Mouse (Mus musculus) forebrain, embryonic 11.5 days (tissue): ENCODE measurements around the gene Platr17. TPM values are rescaled to one million over a fixed set of nuclear protein-coding genes. Genes with fewer than 3 reads are reported as not detected.
"Not testable (repeated sequence)": the region's sequence is repeated elsewhere in the genome, so short reads cannot be mapped to it uniquely, and the experiment has no call there.

ENCODE experiments used
- ATAC-seq: fragments of 200-750 bp; cut with Nextera tagmentation; replicated peaks from 2 replicates; pipeline ENCODE4 v1.8.0; 2017; ENCODE audit warnings: moderate TSS enrichment; ENCODE audit not compliant: low FRiP score
- DNase-seq: peaks from one replicate; pipeline ENCODE4 v3.0.0-alpha.2; 2017; ENCODE audit warnings: low spot score
- H3K27ac ChIP-seq: fragments of 300-500 bp; sonication (generic); 2 replicates; pipeline ENCODE4 v1.5.1; 2014; ENCODE audit warnings: low read depth, low read length
- H3K27me3 ChIP-seq: fragments of 300-500 bp; sonication (generic); 2 replicates; pipeline ENCODE4 v1.6.1; 2014; ENCODE audit warnings: mild to moderate bottlenecking, low read length, mixed read lengths; ENCODE audit not compliant: control insufficient read depth, insufficient read depth
- H3K36me3 ChIP-seq: fragments of 300-500 bp; sonication (generic); 2 replicates; pipeline ENCODE4 v1.6.1; 2014; ENCODE audit warnings: mild to moderate bottlenecking, low read length, moderate library complexity, mixed read lengths; ENCODE audit not compliant: control insufficient read depth, insufficient read depth
- H3K4me1 ChIP-seq: fragments of 300-500 bp; sonication (generic); replicated peaks from 2 replicates; pipeline ENCODE4 v1.6.1; 2014; ENCODE audit warnings: low read length, mixed read lengths; ENCODE audit not compliant: control insufficient read depth, insufficient read depth
- H3K4me2 ChIP-seq: fragments of 300-500 bp; sonication (generic); 2 replicates; pipeline ENCODE4 v1.6.1; 2014; ENCODE audit warnings: low read depth, mild to moderate bottlenecking, low read length, moderate library complexity, mixed read lengths; ENCODE audit not compliant: severe bottlenecking
- H3K4me3 ChIP-seq: fragments of 300-500 bp; sonication (generic); 2 replicates; pipeline ENCODE4 v1.5.1; 2014; ENCODE audit warnings: low read depth, low read length
- H3K9ac ChIP-seq: fragments of 300-500 bp; sonication (generic); 2 replicates; pipeline ENCODE4 v1.6.1; 2014; ENCODE audit warnings: low read length
- H3K9me3 ChIP-seq: fragments of 300-500 bp; sonication (generic); 2 replicates; pipeline ENCODE4 v1.6.1; 2016; ENCODE audit warnings: low read length, mixed read lengths; ENCODE audit not compliant: control insufficient read depth
- WGBS: fragments of 180-500 bp; shearing (Covaris S2); extraction: QIAGEN DNeasy Blood & Tissue Kit; methylation state at CpG from one replicate; pipeline ENCODE4 v1.1.7; 2014; 5-methylcytosine and 5-hydroxymethylcytosine counted together
- polyA plus RNA-seq: library from polyadenylated mRNA; unstranded; fragments of >200 nt; fragmentation: Nextera tagmentation; extraction: Ambion mirVana; gene quantifications from 2 replicates; pipeline ENCODE4 v1.2.1, GENCODE M21; 2014

The Platr17 gene
- polyA plus RNA-seq, 1 experiment from 2014 or later = 0.24 TPM

GRCm38 (mm10) chr17:33899642-33900041 lies 5.3 kb upstream of the Platr17 start:
- H3K4me1 ChIP-seq = no peaks in the 10 kb centered on the region
- no peaks in the 10 kb centered on the region for H3K36me3 ChIP-seq
- H3K4me2 ChIP-seq = no peak overlapping the region
- no peaks in the 10 kb centered on the region for H3K27me3 ChIP-seq
- H3K4me3 ChIP-seq = no peak overlapping the region
- WGBS = 84% methylated on average over 4 of the region's 4 CpGs
- H3K9me3 ChIP-seq = no peaks in the 10 kb centered on the region
- no peak overlapping the region for H3K27ac ChIP-seq
- no peak for DNase-seq
- H3K9ac ChIP-seq = no peak overlapping the region
- ATAC-seq = no peak

DNA sequence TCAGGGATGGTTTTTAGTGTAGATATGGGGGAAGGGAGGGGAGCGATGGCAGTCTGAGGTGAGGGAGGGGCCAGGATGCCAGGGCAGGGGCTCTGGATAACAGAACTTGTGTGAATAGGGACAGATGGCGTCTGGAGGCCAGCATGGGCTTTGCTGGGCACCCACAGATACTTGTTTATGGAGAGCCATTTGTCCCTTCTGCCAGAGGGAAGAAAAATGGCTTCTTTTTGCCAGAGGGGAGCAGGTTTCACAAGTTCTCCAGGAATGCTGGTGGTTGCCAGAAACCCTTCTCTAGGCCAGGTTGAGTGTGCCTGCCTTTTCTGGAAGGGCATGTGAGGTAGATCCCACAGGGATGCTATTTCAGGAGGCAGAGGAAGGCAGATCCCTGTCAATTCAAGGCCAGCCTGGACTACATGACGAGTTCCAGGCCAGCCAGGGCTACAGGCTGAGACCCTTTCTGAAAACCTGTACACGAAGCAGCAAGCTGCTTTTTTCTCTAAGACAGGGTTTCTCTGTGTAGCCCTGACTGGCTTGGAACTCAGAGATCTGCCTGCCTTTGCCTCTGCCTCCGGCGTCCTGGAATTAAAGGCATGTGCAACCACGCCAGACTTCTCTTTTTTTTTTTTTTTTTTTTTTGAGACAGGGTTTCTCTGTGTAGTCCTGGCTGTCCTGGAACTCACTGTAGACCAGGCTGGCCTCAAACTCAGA lies 4.5 kb upstream of the Platr17 start:
- H3K36me3 ChIP-seq = no peaks in the 10 kb centered on the region
- no peak overlapping the region for H3K4me3 ChIP-seq
- H3K27me3 ChIP-seq = no peaks in the 10 kb centered on the region
- H3K4me2 ChIP-seq = no peak overlapping the region
- no peak overlapping the region for H3K9ac ChIP-seq
- 75% methylated on average over 7 of the region's 7 CpGs for WGBS
- DNase-seq (no peak), ATAC-seq (no peak)
- no peaks in the 10 kb centered on the region for H3K9me3 ChIP-seq
- H3K27ac ChIP-seq = no peak overlapping the region
- no peaks in the 10 kb centered on the region for H3K4me1 ChIP-seq

DNA sequence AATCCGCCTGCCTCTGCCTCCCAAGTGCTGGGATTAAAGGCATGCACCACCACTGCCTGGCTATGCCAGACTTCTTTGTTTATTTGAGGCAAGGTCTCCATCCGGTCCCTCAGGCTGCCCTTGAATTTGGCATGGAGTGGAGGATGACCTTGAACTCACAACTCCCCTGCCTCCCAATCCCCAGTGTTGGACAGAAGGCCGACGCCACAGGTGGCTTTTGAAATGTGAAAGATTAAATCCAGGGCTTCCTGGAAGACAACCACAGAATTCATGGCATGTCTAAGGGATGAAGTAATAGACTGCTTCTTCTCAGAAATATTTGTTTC lies 4.0 kb upstream of the Platr17 start:
- Histone ChIP-seq H3K9me3 (no peaks in the 10 kb centered on the region), H3K27me3 (no peaks in the 10 kb centered on the region), H3K4me1 (no peaks in the 10 kb centered on the region), H3K36me3 (no peaks in the 10 kb centered on the region), H3K4me3 (no peak overlapping the region), H3K27ac (no peak overlapping the region), H3K4me2 (no peak overlapping the region), H3K9ac (no peak overlapping the region)
- DNase-seq (no peak), ATAC-seq (no peak)
- 82% methylated on average over 4 of the region's 4 CpGs for WGBS

DNA sequence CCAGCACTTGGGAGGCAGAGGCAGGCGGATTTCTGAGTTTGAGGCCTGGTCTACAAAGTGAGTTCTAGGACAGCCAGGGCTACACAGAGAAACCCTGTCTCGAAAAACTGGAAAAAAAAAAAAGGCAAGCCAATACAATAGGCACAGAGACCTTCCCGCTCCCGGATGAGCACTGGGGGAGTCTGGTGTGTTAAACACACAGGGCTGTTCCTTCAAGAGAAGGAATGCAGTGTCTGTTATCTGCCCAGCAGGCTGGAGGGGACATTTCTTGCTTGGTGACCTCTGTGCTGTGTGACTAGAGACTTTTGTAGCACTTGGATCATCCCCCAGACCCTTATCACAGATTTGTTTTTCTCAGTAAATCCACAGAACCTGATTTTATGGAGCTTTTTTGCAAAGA lies 3.3 kb upstream of the Platr17 start:
- 76% methylated on average over 4 of the region's 4 CpGs for WGBS
- DNase-seq (no peak), ATAC-seq (no peak)
- H3K4me3 ChIP-seq = no peak overlapping the region
- H3K4me2 ChIP-seq = no peak overlapping the region
- no peaks in the 10 kb centered on the region for H3K4me1 ChIP-seq
- H3K9me3 ChIP-seq = no peaks in the 10 kb centered on the region
- no peak overlapping the region for H3K9ac ChIP-seq
- H3K27ac ChIP-seq = no peak overlapping the region
- H3K36me3 ChIP-seq = no peaks in the 10 kb centered on the region
- no peaks in the 10 kb centered on the region for H3K27me3 ChIP-seq

GRCm38 (mm10) chr17:33902079-33902478 lies 2.9 kb upstream of the Platr17 start:
- no peak for ATAC-seq
- Histone ChIP-seq H3K4me1 (no peaks in the 10 kb centered on the region), H3K4me3 (no peak overlapping the region), H3K27me3 (no peaks in the 10 kb centered on the region), H3K27ac (no peak overlapping the region), H3K36me3 (no peaks in the 10 kb centered on the region), H3K9me3 (no peaks in the 10 kb centered on the region), H3K9ac (no peak overlapping the region), H3K4me2 (no peak overlapping the region)
- WGBS = 87% methylated on average over 4 of the region's 4 CpGs
- no peak for DNase-seq

GRCm38 (mm10) chr17:33902491-33902890 lies 2.4 kb upstream of the Platr17 start:
- no peaks in the 10 kb centered on the region for H3K36me3 ChIP-seq
- 90% methylated on average over 7 of the region's 7 CpGs for WGBS
- no peak overlapping the region for H3K27ac ChIP-seq
- no peak for ATAC-seq
- no peaks in the 10 kb centered on the region for H3K9me3 ChIP-seq
- H3K27me3 ChIP-seq = no peaks in the 10 kb centered on the region
- no peak for DNase-seq
- H3K4me3 ChIP-seq = no peak overlapping the region
- H3K4me1 ChIP-seq = no peaks in the 10 kb centered on the region
- no peak overlapping the region for H3K9ac ChIP-seq
- no peak overlapping the region for H3K4me2 ChIP-seq

GRCm38 (mm10) chr17:33903911-33904651 lies 854 bp upstream of the Platr17 start:
- H3K27me3 ChIP-seq, DNase-seq, H3K36me3 ChIP-seq, ATAC-seq, H3K27ac ChIP-seq, H3K9me3 ChIP-seq, H3K9ac ChIP-seq, H3K4me2 ChIP-seq, H3K4me1 ChIP-seq, H3K4me3 ChIP-seq: not testable (repeated sequence)
- 79% methylated on average over 6 of the region's 6 CpGs for WGBS

GRCm38 (mm10) chr17:33908331-33909076 lies 3.6 kb downstream of the Platr17 start:
- DNase-seq = peak; percentile 75
- WGBS = under 1% methylated on average over 38 of the region's 44 CpGs

More at GRCm38 (mm10) chr17:33908331-33909076, 3.6 kb downstream of the Platr17 start:
- H3K9ac ChIP-seq = peak overlapping the region; percentile 73
- no peaks in the 10 kb centered on the region for H3K27me3 ChIP-seq
- ATAC-seq = no peak; the same call in 1 of the 2 replicates
- peaks cover 9% of the 10 kb centered on the region for H3K36me3 ChIP-seq
- H3K9me3 ChIP-seq = no peaks in the 10 kb centered on the region
- peak overlapping the region; percentile 98 for H3K4me2 ChIP-seq
- peaks cover 8% of the 10 kb centered on the region for H3K4me1 ChIP-seq
- peak overlapping the region; percentile 86 for H3K4me3 ChIP-seq
- peak overlapping the region; percentile 79 for H3K27ac ChIP-seq
